Mouse (Mus musculus): ENCODE data around the gene Sigmar1. TPM values are rescaled to one million over a fixed set of nuclear protein-coding genes. Genes with fewer than 3 reads are reported as not detected.
A peak's percentile ranks its signal among the peaks of the same experiment; 100 is the strongest.

Gene Sigmar1
- polyA plus RNA-seq, 1 experiment from 2014 or later = 90.6 TPM

DNA sequence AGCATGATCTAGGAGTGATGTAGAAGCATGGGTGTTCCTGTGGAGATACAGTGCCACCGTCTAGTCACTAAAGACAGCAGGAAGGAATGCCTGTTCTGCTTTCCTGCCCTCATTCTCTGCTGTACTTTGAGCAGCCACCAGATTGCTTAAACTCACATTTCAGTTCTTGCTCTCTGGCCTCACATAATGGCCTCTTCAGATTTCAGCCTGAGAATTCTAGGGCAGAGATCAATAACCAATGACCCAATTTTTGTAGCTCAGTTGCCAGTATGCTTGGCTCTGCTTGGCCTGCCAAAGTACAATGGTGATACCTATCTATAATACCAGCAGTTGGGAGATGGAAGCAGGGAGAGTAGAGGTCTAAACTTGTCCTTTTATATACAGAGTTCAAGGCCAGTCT is 10.9 kb downstream of the Sigmar1 start:
- H3K4me2 ChIP-seq (replicated peaks; ENCODE audit: low read depth, low read length) = no peak overlapping the region
- no peak overlapping the region for H3K4me3 ChIP-seq (ENCODE audit: low read depth, low read length)
- peaks cover 11% of the 10 kb centered on the region; the same call in 1 of the 2 replicates for H3K9me3 ChIP-seq (ENCODE audit: control insufficient read depth, low read depth, low read length)
- no peak overlapping the region for H3K9ac ChIP-seq (replicated peaks; ENCODE audit: low read depth, low read length)
- no peaks in the 10 kb centered on the region for H3K27me3 ChIP-seq (ENCODE audit: control insufficient read depth, insufficient read depth, low read length)
- H3K27ac ChIP-seq (ENCODE audit: low read length) = no peak overlapping the region
- no peak for ATAC-seq (ENCODE audit: insufficient number of reproducible peaks, insufficient read depth, low FRiP score, low read depth)
- 77% methylated on average over 1 of the region's 1 CpGs for WGBS
- no peaks in the 10 kb centered on the region for H3K36me3 ChIP-seq (ENCODE audit: control insufficient read depth, insufficient read depth, low read length)
- H3K4me1 ChIP-seq (ENCODE audit: control insufficient read depth, insufficient read depth, low read length) = peaks cover 9% of the 10 kb centered on the region; the same call in 1 of the 2 replicates

DNA sequence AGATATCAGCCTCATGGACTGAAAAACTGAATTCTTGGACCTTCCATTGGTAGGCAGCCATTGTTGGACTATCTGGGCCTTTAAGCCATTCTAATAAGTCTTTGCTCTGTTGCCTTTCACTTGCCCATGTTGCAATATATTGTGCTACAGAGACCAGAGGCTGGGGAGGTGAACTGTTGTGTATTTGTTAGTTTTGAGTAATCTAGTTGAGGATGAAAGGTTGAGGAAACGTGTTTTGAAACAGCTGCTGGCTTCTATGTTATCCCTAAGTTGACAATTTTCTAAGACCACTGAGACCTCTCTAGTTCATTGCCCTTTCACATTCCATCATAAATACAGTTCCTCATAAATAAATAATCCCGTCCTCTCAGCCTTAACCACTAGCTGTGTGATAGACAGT is 11.8 kb downstream of the Sigmar1 start:
- peaks cover 11% of the 10 kb centered on the region; the same call in 1 of the 2 replicates for H3K9me3 ChIP-seq (ENCODE audit: control insufficient read depth, low read depth, low read length)
- H3K36me3 ChIP-seq (ENCODE audit: control insufficient read depth, insufficient read depth, low read length) = peaks cover under 1% of the 10 kb centered on the region; the same call in 1 of the 2 replicates
- H3K27me3 ChIP-seq (ENCODE audit: control insufficient read depth, insufficient read depth, low read length) = no peaks in the 10 kb centered on the region
- H3K4me2 ChIP-seq (replicated peaks; ENCODE audit: low read depth, low read length) = no peak overlapping the region
- no peak overlapping the region for H3K4me3 ChIP-seq (ENCODE audit: low read depth, low read length)
- H3K27ac ChIP-seq (ENCODE audit: low read length) = no peak overlapping the region
- H3K4me1 ChIP-seq (ENCODE audit: control insufficient read depth, insufficient read depth, low read length) = peaks cover 12% of the 10 kb centered on the region; the same call in 1 of the 2 replicates
- 62% methylated on average over 2 of the region's 2 CpGs for WGBS
- ATAC-seq (ENCODE audit: insufficient number of reproducible peaks, insufficient read depth, low FRiP score, low read depth) = no peak
- no peak overlapping the region for H3K9ac ChIP-seq (replicated peaks; ENCODE audit: low read depth, low read length)

DNA sequence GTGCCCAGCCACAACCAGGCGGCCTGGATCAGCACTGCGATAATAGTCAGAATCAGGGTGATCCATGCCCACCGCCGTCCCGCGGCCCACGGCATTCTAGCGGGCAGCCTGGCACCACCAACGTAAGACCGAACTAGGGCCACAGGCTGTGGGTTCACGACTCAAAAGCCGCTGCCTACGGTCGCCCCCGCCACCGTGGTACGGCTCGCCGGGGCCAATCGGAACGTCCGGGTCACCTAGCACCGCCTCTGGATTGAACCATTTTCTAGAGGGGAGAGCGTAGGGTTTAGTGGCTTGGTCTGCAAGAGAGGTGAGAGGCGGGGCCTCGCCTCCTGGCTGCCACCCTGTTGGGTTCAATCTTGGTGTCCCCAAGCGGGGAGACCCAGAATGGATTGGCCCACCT is 14.8 kb downstream of the Sigmar1 start:
- H3K9ac ChIP-seq (replicated peaks; ENCODE audit: low read depth, low read length) = peak overlapping the region; percentile 40

DNA sequence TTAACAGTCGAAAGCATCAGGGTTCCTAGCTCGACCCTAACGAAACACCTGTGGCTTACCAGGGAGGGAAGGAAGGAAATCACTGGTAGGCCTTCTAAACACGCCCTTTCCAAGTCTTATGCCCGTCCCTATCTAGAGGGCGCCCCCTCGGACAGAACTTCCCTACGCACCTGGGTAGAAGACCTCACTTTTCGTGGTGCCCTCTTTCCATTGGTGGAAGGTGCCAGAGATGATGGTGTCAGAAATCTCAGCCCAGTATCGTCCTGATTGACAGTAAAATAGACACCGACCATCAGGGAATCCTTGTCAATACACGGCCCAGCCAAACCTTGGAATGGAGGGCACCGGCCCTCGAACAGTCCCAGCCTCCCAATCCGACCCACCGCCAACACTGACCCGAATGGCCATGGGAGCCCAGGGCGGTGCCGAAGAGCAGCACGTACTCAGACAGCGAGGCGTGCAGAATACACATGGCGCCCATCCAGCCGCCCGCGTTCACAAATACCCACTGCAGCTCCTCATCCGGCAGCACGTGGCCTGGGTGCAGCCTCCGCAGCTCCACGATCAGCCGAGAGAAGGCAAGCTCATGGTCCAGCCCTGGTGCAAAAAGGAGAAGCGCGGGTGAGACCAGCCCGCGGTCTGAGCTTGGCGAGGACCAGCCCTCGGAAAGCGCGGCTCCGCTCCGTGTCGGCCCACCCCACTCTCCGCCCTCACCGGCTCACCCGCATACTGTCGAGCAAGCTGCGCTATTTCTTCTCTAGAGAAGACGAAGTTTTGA is 15.4 kb downstream of the Sigmar1 start:
- under 1% methylated on average over 48 of the region's 48 CpGs for WGBS
- no peaks in the 10 kb centered on the region for H3K27me3 ChIP-seq (ENCODE audit: control insufficient read depth, insufficient read depth, low read length)
- peaks cover 12% of the 10 kb centered on the region; the same call in 1 of the 2 replicates for H3K4me1 ChIP-seq (ENCODE audit: control insufficient read depth, insufficient read depth, low read length)
- peak overlapping the region; percentile 49 for H3K4me3 ChIP-seq (ENCODE audit: low read depth, low read length)
- H3K9ac ChIP-seq (replicated peaks; ENCODE audit: low read depth, low read length) = peak overlapping the region; percentile 40
- H3K27ac ChIP-seq (ENCODE audit: low read length) = peak overlapping the region; percentile 48
- H3K36me3 ChIP-seq (ENCODE audit: control insufficient read depth, insufficient read depth, low read length) = peaks cover 7% of the 10 kb centered on the region; the same call in 1 of the 2 replicates
- ATAC-seq (ENCODE audit: insufficient number of reproducible peaks, insufficient read depth, low FRiP score, low read depth) = peak; percentile 64
- no peaks in the 10 kb centered on the region for H3K9me3 ChIP-seq (ENCODE audit: control insufficient read depth, low read depth, low read length)
- H3K4me2 ChIP-seq (replicated peaks; ENCODE audit: low read depth, low read length) = peak overlapping the region; percentile 73

More for the DNA sequence above, 14.8 kb downstream of the Sigmar1 start:
- Histone ChIP-seq H3K36me3 (ENCODE audit: control insufficient read depth, insufficient read depth, low read length) (peaks cover 7% of the 10 kb centered on the region; the same call in 1 of the 2 replicates), H3K4me2 (replicated peaks; ENCODE audit: low read depth, low read length) (peak overlapping the region; percentile 73), H3K4me1 (ENCODE audit: control insufficient read depth, insufficient read depth, low read length) (peaks cover 12% of the 10 kb centered on the region; the same call in 1 of the 2 replicates), H3K27me3 (ENCODE audit: control insufficient read depth, insufficient read depth, low read length) (no peaks in the 10 kb centered on the region), H3K4me3 (ENCODE audit: low read depth, low read length) (peak overlapping the region; percentile 49), H3K9me3 (ENCODE audit: control insufficient read depth, low read depth, low read length) (peaks cover 3% of the 10 kb centered on the region; the same call in 1 of the 2 replicates), H3K27ac (ENCODE audit: low read length) (peak overlapping the region; percentile 48)
- peak; percentile 97 for ATAC-seq (ENCODE audit: insufficient number of reproducible peaks, insufficient read depth, low FRiP score, low read depth)
- WGBS = under 1% methylated on average over 27 of the region's 27 CpGs

DNA sequence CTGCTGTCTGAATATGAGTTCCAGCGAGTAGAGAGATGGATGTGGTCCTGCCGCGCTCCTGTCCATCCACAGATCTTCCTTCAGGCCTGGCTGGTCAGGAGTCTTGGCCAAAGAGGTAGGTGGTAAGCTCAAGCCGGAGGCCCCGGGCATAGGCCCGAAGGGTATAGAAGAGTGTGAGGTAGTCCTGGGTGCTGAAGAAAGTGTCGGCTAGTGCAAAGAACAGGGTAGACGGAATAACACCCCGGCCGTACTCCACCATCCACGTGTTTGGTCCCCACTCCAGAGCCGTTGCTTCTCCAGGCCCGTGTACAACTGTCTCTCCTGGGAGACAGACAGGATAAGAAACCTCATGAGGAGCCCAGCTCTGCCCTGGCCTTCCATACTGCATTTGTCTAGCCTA is 16.7 kb downstream of the Sigmar1 start:
- no peak for ATAC-seq (ENCODE audit: insufficient number of reproducible peaks, insufficient read depth, low FRiP score, low read depth)
- Histone ChIP-seq H3K9me3 (ENCODE audit: control insufficient read depth, low read depth, low read length) (no peaks in the 10 kb centered on the region), H3K9ac (replicated peaks; ENCODE audit: low read depth, low read length) (no peak overlapping the region), H3K4me2 (replicated peaks; ENCODE audit: low read depth, low read length) (peak overlapping the region; percentile 73; the same call in 1 of the 2 replicates), H3K27me3 (ENCODE audit: control insufficient read depth, insufficient read depth, low read length) (no peaks in the 10 kb centered on the region), H3K27ac (ENCODE audit: low read length) (no peak overlapping the region), H3K36me3 (ENCODE audit: control insufficient read depth, insufficient read depth, low read length) (peaks cover 7% of the 10 kb centered on the region; the same call in 1 of the 2 replicates), H3K4me1 (ENCODE audit: control insufficient read depth, insufficient read depth, low read length) (peaks cover 12% of the 10 kb centered on the region; the same call in 1 of the 2 replicates), H3K4me3 (ENCODE audit: low read depth, low read length) (no peak overlapping the region)
- WGBS = 97% methylated on average over 13 of the region's 13 CpGs

DNA sequence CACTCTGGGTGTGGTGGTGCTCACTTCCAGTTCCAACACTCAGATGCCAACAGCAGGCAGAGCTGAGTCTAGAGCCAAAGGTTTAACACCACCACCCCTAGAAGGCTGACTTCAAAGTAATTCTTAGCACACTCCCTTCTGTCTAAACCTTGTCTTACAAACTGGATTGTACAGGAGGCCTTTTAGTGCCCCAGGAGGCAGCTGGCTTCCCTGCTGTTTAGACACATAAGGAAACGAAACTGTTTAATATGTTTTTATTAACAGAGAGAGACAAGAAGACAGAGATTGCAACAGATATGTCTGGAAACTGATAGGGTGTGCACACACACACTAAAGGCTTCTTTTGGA is 17.7 kb downstream of the Sigmar1 start:
- 83% methylated on average over 1 of the region's 1 CpGs for WGBS
- H3K27me3 ChIP-seq (ENCODE audit: control insufficient read depth, insufficient read depth, low read length) = no peaks in the 10 kb centered on the region
- H3K4me1 ChIP-seq (ENCODE audit: control insufficient read depth, insufficient read depth, low read length) = peaks cover 12% of the 10 kb centered on the region; the same call in 1 of the 2 replicates
- H3K9ac ChIP-seq (replicated peaks; ENCODE audit: low read depth, low read length) = no peak overlapping the region
- H3K4me3 ChIP-seq (ENCODE audit: low read depth, low read length) = no peak overlapping the region
- peaks cover 7% of the 10 kb centered on the region; the same call in 1 of the 2 replicates for H3K36me3 ChIP-seq (ENCODE audit: control insufficient read depth, insufficient read depth, low read length)
- no peaks in the 10 kb centered on the region for H3K9me3 ChIP-seq (ENCODE audit: control insufficient read depth, low read depth, low read length)
- ATAC-seq (ENCODE audit: insufficient number of reproducible peaks, insufficient read depth, low FRiP score, low read depth) = no peak
- no peak overlapping the region for H3K4me2 ChIP-seq (replicated peaks; ENCODE audit: low read depth, low read length)
- H3K27ac ChIP-seq (ENCODE audit: low read length) = no peak overlapping the region

DNA sequence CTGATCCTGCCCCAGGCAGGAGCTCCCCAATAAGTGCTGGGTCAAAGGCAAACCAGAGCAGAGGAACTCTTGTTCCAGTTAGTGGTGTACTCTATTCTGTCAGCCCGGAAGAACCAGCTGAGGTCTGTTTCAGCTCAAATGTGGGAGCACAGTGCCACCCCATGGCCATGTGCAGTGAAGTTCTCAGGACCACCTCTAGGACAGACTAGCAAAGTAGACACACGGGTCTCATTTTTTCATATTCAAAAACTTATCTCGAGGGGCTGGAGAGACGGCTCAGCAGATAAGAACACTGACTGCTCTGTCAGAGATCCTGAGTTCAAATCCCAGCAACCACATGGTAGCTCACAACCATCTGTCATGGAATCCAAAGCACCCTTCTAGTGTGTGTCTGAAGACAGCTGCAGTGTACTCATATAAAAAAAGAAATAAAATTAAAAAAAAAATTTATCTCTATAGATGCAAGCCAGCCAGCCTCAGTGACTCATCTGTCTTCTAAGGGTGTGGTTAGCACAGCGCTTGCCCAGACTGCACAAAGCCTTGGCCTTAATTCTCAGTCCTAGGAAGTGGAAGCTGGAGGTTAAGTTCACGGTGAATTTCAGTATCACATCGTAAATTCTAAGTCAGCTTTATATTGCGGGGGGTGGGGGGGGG is 18.2 kb downstream of the Sigmar1 start:
- no peak overlapping the region for H3K4me3 ChIP-seq (ENCODE audit: low read depth, low read length)
- no peak for ATAC-seq (ENCODE audit: insufficient number of reproducible peaks, insufficient read depth, low FRiP score, low read depth)
- 41% methylated on average over 8 of the region's 8 CpGs for WGBS
- peaks cover 7% of the 10 kb centered on the region; the same call in 1 of the 2 replicates for H3K36me3 ChIP-seq (ENCODE audit: control insufficient read depth, insufficient read depth, low read length)
- H3K4me2 ChIP-seq (replicated peaks; ENCODE audit: low read depth, low read length) = no peak overlapping the region
- peaks cover 2% of the 10 kb centered on the region; the same call in 1 of the 2 replicates for H3K27me3 ChIP-seq (ENCODE audit: control insufficient read depth, insufficient read depth, low read length)
- H3K4me1 ChIP-seq (ENCODE audit: control insufficient read depth, insufficient read depth, low read length) = peaks cover 12% of the 10 kb centered on the region; the same call in 1 of the 2 replicates
- H3K9ac ChIP-seq (replicated peaks; ENCODE audit: low read depth, low read length) = no peak overlapping the region
- H3K9me3 ChIP-seq (ENCODE audit: control insufficient read depth, low read depth, low read length) = no peaks in the 10 kb centered on the region
- H3K27ac ChIP-seq (ENCODE audit: low read length) = no peak overlapping the region

DNA sequence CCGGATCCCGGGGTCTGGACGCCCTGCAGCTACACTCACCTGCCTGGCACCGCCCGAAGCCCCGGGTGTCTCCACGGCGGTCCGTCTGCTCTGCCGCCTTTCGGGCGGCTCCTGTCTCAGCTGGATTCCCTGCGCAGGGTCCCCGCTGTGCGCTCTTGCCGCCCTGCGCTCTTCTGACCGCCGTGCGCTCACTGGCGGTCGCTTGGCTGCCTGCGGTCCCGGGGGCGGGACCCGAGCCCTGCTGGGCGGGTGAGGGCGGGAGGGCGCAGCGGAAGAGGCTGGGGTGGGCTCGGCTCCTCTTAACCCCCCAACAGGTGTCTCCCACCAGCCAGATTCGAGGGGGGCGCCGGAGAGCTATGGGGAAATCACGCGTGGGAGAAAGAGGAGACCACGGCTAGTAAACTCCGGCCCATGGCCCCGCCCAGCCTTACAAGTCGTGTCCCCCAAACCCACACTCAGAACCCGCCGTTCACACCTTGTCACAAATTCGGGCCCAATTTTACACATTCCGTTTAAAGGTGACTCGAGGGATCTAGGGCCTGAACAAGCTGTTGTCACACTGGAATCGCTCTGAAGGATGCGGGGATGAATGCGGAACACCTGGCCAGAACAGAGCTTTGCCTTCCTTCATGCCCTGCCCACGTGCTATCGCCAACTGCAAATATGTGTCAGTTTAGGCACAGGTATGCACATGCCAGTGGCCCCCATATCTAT is 24.7 kb downstream of the Sigmar1 start, which contains the start of gene Arid3c:
TSS of gene Arid3c (minus strand) at position 91 of the 714 bp plus-strand sequence.
- Histone ChIP-seq H3K4me1 (ENCODE audit: control insufficient read depth, insufficient read depth, low read length) (0 out of 2 replicates have a peak, but pooled peaks cover 4% of the 10 kb centered on the region), H3K4me2 (replicated peaks; ENCODE audit: low read depth, low read length) (peak within 1 kb of the TSS; percentile 61), H3K9ac (replicated peaks; ENCODE audit: low read depth, low read length) (no peak within 1 kb of the TSS), H3K27ac (ENCODE audit: low read length) (no peak within 1 kb of the TSS), H3K9me3 (ENCODE audit: control insufficient read depth, low read depth, low read length) (no peaks in the 10 kb centered on the region), H3K4me3 (ENCODE audit: low read depth, low read length) (peak within 1 kb of the TSS; percentile 28), H3K27me3 (ENCODE audit: control insufficient read depth, insufficient read depth, low read length) (peaks cover 51% of the 10 kb centered on the region), H3K36me3 (ENCODE audit: control insufficient read depth, insufficient read depth, low read length) (no peaks in the 10 kb centered on the region)
- ATAC-seq (ENCODE audit: insufficient number of reproducible peaks, insufficient read depth, low FRiP score, low read depth) = no peak
- 1% methylated on average over 50 of the region's 50 CpGs for WGBS
